Mouse (Mus musculus): ENCODE data around the gene Gm40193.
"Not testable (repeated sequence)": the region's sequence is repeated elsewhere in the genome, so short reads cannot be mapped to it uniquely, and the experiment has no call there.

DNA sequence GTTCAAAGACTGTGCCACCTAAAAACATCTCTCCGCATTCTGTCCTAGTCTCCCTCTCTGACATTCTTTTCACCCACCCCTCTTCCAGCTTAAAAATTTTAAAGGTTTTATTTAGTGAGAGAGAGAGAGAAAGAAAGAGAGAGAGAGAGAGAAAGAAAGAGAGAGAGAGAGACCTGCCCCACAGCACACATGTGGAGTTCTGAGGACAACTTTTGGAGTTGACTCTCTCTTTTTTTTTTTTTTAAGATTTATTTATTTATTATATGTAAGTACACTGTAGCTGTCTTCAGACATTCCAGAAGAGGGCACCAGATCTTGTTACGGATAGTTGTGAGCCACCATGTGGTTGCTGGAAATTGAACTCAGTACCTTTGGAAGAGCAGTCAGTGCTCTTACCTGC lies 1.7 kb downstream of the Gm40193 start:
- TF ChIP-seq CTCF (IDR thresholded peaks at IDR 0.05; ENCODE audit: low read depth, low read length); POLR2A (IDR thresholded peaks at IDR 0.05; ENCODE audit: insufficient read depth, low read length); EP300 (IDR thresholded peaks at IDR 0.05; ENCODE audit: insufficient read depth, low read depth, low read length): not testable (repeated sequence)
